Mouse (Mus musculus) limb, embryonic 11.5 days (tissue): ENCODE data around the gene Ppp1cb. TPM values are rescaled to one million over a fixed set of nuclear protein-coding genes. Genes with fewer than 3 reads are reported as not detected.
"Not testable (repeated sequence)": the region's sequence is repeated elsewhere in the genome, so short reads cannot be mapped to it uniquely, and the experiment has no call there.

Experiments used
- ATAC-seq: fragments of 200-750 bp; cut with Nextera tagmentation; 2 replicates; pipeline ENCODE4 v1.8.0; 2017; ENCODE audit warnings: low read depth; ENCODE audit not compliant: insufficient number of reproducible peaks, low FRiP score, low TSS enrichment
- DNase-seq: peaks from one replicate; pipeline ENCODE4 v3.0.0-alpha.2; 2015; ENCODE audit warnings: low spot score
- H3K27ac ChIP-seq: fragments of 300-500 bp; sonication (generic); replicated peaks from 2 replicates; pipeline ENCODE4 v1.5.1; 2014; ENCODE audit warnings: low read depth, mild to moderate bottlenecking, low read length
- H3K27me3 ChIP-seq: fragments of 300-500 bp; sonication (generic); 2 replicates; pipeline ENCODE4 v1.6.1; 2014; ENCODE audit warnings: mild to moderate bottlenecking, low read length, mixed read lengths; ENCODE audit not compliant: control insufficient read depth, insufficient read depth
- H3K36me3 ChIP-seq: fragments of 300-500 bp; sonication (generic); 2 replicates; pipeline ENCODE4 v1.6.1; 2014; ENCODE audit warnings: mild to moderate bottlenecking, low read length, moderate library complexity, mixed read lengths; ENCODE audit not compliant: control insufficient read depth, insufficient read depth
- H3K4me1 ChIP-seq: fragments of 300-500 bp; sonication (generic); 2 replicates; pipeline ENCODE4 v1.6.1; 2014; ENCODE audit warnings: low read length, mixed read lengths; ENCODE audit not compliant: control insufficient read depth, insufficient read depth
- H3K4me2 ChIP-seq: fragments of 300-500 bp; sonication (generic); 2 replicates; pipeline ENCODE4 v1.6.1; 2014; ENCODE audit warnings: low read depth, mild to moderate bottlenecking, moderate library complexity; ENCODE audit not compliant: severe bottlenecking
- H3K4me3 ChIP-seq: fragments of 300-500 bp; sonication (generic); 2 replicates; pipeline ENCODE4 v1.5.1; 2014; ENCODE audit warnings: low read depth, low read length
- H3K9ac ChIP-seq: fragments of 300-500 bp; sonication (generic); 2 replicates; pipeline ENCODE4 v1.6.1; 2014; ENCODE audit warnings: mild to moderate bottlenecking, low read length
- H3K9me3 ChIP-seq: fragments of 300-500 bp; sonication (generic); 2 replicates; pipeline ENCODE4 v1.6.1; 2016; ENCODE audit warnings: low read length; ENCODE audit not compliant: control insufficient read depth
- WGBS: fragments of 180-500 bp; shearing (Covaris S2); extraction: QIAGEN DNeasy Blood & Tissue Kit; methylation state at CpG from one replicate; pipeline ENCODE4 v1.1.7; 2014; 5-methylcytosine and 5-hydroxymethylcytosine counted together
- polyA plus RNA-seq: library from polyadenylated mRNA; unstranded; fragments of >200 nt; fragmentation: Nextera tagmentation; extraction: Ambion mirVana; gene quantifications from 2 replicates; pipeline ENCODE4 v1.2.1, GENCODE M21; 2014

Gene Ppp1cb
- polyA plus RNA-seq, 1 experiment from 2014 or later = 250 TPM

GRCm38 (mm10) chr5:32416881-32417280 lies 41.8 kb upstream of the Ppp1cb start:
- 72% methylated on average over 4 of the region's 4 CpGs for WGBS
- Histone ChIP-seq H3K36me3 (no peaks in the 10 kb centered on the region), H3K9me3 (no peaks in the 10 kb centered on the region), H3K27ac (no peak overlapping the region), H3K27me3 (no peaks in the 10 kb centered on the region), H3K4me3 (no peak overlapping the region), H3K9ac (no peak overlapping the region), H3K4me2 (no peak overlapping the region), H3K4me1 (peaks cover 13% of the 10 kb centered on the region)
- ATAC-seq (no peak), DNase-seq (no peak)

- no peak overlapping the region for H3K9ac ChIP-seq
- WGBS = 39% methylated on average over 15 of the region's 15 CpGs
- H3K36me3 ChIP-seq = no peaks in the 10 kb centered on the region
- no peaks in the 10 kb centered on the region for H3K4me1 ChIP-seq
- no peak overlapping the region for H3K27ac ChIP-seq
- no peak for ATAC-seq
- no peaks in the 10 kb centered on the region for H3K27me3 ChIP-seq
- H3K4me3 ChIP-seq = no peak overlapping the region
- no peak for DNase-seq
- H3K4me2 ChIP-seq = no peak overlapping the region
- no peaks in the 10 kb centered on the region for H3K9me3 ChIP-seq
Observed at GRCm38 (mm10) chr5:32422081-32422589, 36.5 kb upstream of the Ppp1cb start.

- ATAC-seq = no peak
- Histone ChIP-seq H3K9me3 (no peaks in the 10 kb centered on the region), H3K4me3 (no peak overlapping the region), H3K4me1 (no peaks in the 10 kb centered on the region), H3K9ac (no peak overlapping the region), H3K27me3 (no peaks in the 10 kb centered on the region), H3K4me2 (no peak overlapping the region), H3K36me3 (no peaks in the 10 kb centered on the region), H3K27ac (no peak overlapping the region)
- no peak for DNase-seq
- 50% methylated on average over 11 of the region's 11 CpGs for WGBS
Observed at GRCm38 (mm10) chr5:32423339-32424046, 35.1 kb upstream of the Ppp1cb start.

GRCm38 (mm10) chr5:32424464-32424863 lies 34.2 kb upstream of the Ppp1cb start:
- 91% methylated on average over 8 of the region's 8 CpGs for WGBS
- no peaks in the 10 kb centered on the region for H3K27me3 ChIP-seq
- no peak overlapping the region for H3K4me2 ChIP-seq
- H3K9ac ChIP-seq = no peak overlapping the region
- H3K36me3 ChIP-seq = no peaks in the 10 kb centered on the region
- no peaks in the 10 kb centered on the region for H3K4me1 ChIP-seq
- H3K4me3 ChIP-seq = no peak overlapping the region
- DNase-seq (no peak), ATAC-seq (no peak)
- H3K9me3 ChIP-seq = no peaks in the 10 kb centered on the region
- H3K27ac ChIP-seq = no peak overlapping the region

- WGBS = 82% methylated on average over 14 of the region's 14 CpGs
- no peak for DNase-seq
- H3K9me3 ChIP-seq = no peaks in the 10 kb centered on the region
Observed at GRCm38 (mm10) chr5:32425485-32426171, 33.0 kb upstream of the Ppp1cb start.

GRCm38 (mm10) chr5:32430399-32430798 lies 28.2 kb upstream of the Ppp1cb start:
- H3K27ac ChIP-seq = no peak overlapping the region

More at GRCm38 (mm10) chr5:32425485-32426171, 33.0 kb upstream of the Ppp1cb start:
- no peaks in the 10 kb centered on the region for H3K27me3 ChIP-seq
- H3K4me2 ChIP-seq = no peak overlapping the region
- no peak for ATAC-seq
- no peak overlapping the region for H3K9ac ChIP-seq
- no peak overlapping the region for H3K27ac ChIP-seq
- no peak overlapping the region for H3K4me3 ChIP-seq
- no peaks in the 10 kb centered on the region for H3K4me1 ChIP-seq
- no peaks in the 10 kb centered on the region for H3K36me3 ChIP-seq

GRCm38 (mm10) chr5:32434346-32434745 lies 24.3 kb upstream of the Ppp1cb start:
- not testable (repeated sequence) for H3K4me3 ChIP-seq, DNase-seq, H3K9ac ChIP-seq, H3K27ac ChIP-seq, H3K4me1 ChIP-seq, H3K9me3 ChIP-seq, ATAC-seq, H3K27me3 ChIP-seq, H3K4me2 ChIP-seq, H3K36me3 ChIP-seq
- WGBS = 87% methylated on average over 3 of the region's 3 CpGs

More at GRCm38 (mm10) chr5:32430399-32430798, 28.2 kb upstream of the Ppp1cb start:
- no peak for DNase-seq
- Histone ChIP-seq H3K27me3 (no peaks in the 10 kb centered on the region), H3K4me2 (no peak overlapping the region), H3K9me3 (no peaks in the 10 kb centered on the region), H3K4me1 (no peaks in the 10 kb centered on the region), H3K9ac (no peak overlapping the region), H3K4me3 (no peak overlapping the region), H3K36me3 (no peaks in the 10 kb centered on the region)
- ATAC-seq = no peak
- WGBS = 96% methylated on average over 1 of the region's 1 CpGs

GRCm38 (mm10) chr5:32435612-32436011 lies 23.0 kb upstream of the Ppp1cb start:
- Histone ChIP-seq H3K36me3 (no peaks in the 10 kb centered on the region), H3K9ac (no peak overlapping the region), H3K27me3 (no peaks in the 10 kb centered on the region), H3K27ac (no peak overlapping the region), H3K4me3 (no peak overlapping the region), H3K4me2 (no peak overlapping the region), H3K9me3 (no peaks in the 10 kb centered on the region), H3K4me1 (no peaks in the 10 kb centered on the region)
- DNase-seq (no peak), ATAC-seq (no peak)
- 93% methylated on average over 3 of the region's 3 CpGs for whole genome bisulfite sequencing
